Mouse (Mus musculus) forebrain, embryonic 10.5 days (tissue): ENCODE data around the gene Kcnh5. TPM values are rescaled to one million over a fixed set of nuclear protein-coding genes. Genes with fewer than 3 reads are reported as not detected.
A peak's percentile ranks its signal among the peaks of the same experiment; 100 is the strongest.

Source experiments
- DNase-seq: peaks from one replicate; pipeline ENCODE4 v3.0.0-alpha.2; 2017; ENCODE audit warnings: low spot score; ENCODE audit errors: extremely low spot score
- H3K27ac ChIP-seq: fragments of 300-500 bp; sonication (generic); 2 replicates; pipeline ENCODE4 v1.5.1; 2016; ENCODE audit warnings: mild to moderate bottlenecking
- H3K27me3 ChIP-seq: fragments of 300-500 bp; sonication (generic); 2 replicates; pipeline ENCODE4 v1.6.1; 2016; ENCODE audit warnings: mild to moderate bottlenecking; ENCODE audit not compliant: poor library complexity, severe bottlenecking
- H3K36me3 ChIP-seq: fragments of 300-500 bp; sonication (generic); replicated peaks from 2 replicates; pipeline ENCODE4 v1.6.1; 2016; ENCODE audit warnings: mild to moderate bottlenecking, moderate library complexity
- H3K4me1 ChIP-seq: fragments of 300-500 bp; sonication (generic); 2 replicates; pipeline ENCODE4 v1.6.1; 2016
- H3K4me3 ChIP-seq: fragments of 300-500 bp; sonication (generic); 2 replicates; pipeline ENCODE4 v1.5.1; 2016; ENCODE audit warnings: mild to moderate bottlenecking, moderate library complexity
- H3K9me3 ChIP-seq: fragments of 300-500 bp; sonication (generic); 2 replicates; pipeline ENCODE4 v1.6.1; 2016; ENCODE audit warnings: mild to moderate bottlenecking, moderate library complexity
- WGBS: fragments of 180-500 bp; shearing (Covaris S2); methylation state at CpG from one replicate; pipeline ENCODE4 v1.1.7; 2016; 5-methylcytosine and 5-hydroxymethylcytosine counted together
- polyA plus RNA-seq: library from polyadenylated mRNA; unstranded; fragments of >200 nt; fragmentation: Nextera tagmentation; extraction: Ambion mirVana; gene quantifications from 2 replicates; pipeline ENCODE4 v1.2.1, GENCODE M21; 2016

The Kcnh5 gene
- polyA plus RNA-seq, 1 experiment from 2014 or later: 0.90 TPM

- 92% methylated on average over 4 of the region's 4 CpGs for WGBS
- Histone ChIP-seq H3K4me1 (no peaks in the 10 kb centered on the region), H3K27me3 (no peaks in the 10 kb centered on the region), H3K36me3 (no peaks in the 10 kb centered on the region), H3K9me3 (no peaks in the 10 kb centered on the region), H3K4me3 (no peak overlapping the region), H3K27ac (no peak overlapping the region)
- no peak for DNase-seq
Observed at GRCm38 (mm10) chr12:74899055-74899454, 278.1 kb downstream of the Kcnh5 start.

GRCm38 (mm10) chr12:74898211-74898610 lies 278.9 kb downstream of the Kcnh5 start:
- Histone ChIP-seq H3K36me3 (no peaks in the 10 kb centered on the region), H3K4me1 (no peaks in the 10 kb centered on the region), H3K27me3 (no peaks in the 10 kb centered on the region), H3K4me3 (no peak overlapping the region), H3K27ac (no peak overlapping the region), H3K9me3 (no peaks in the 10 kb centered on the region)
- 91% methylated on average over 9 of the region's 9 CpGs for WGBS
- DNase-seq: no peak

- Histone ChIP-seq H3K27me3 (no peaks in the 10 kb centered on the region), H3K4me3 (no peak overlapping the region), H3K27ac (no peak overlapping the region), H3K4me1 (no peaks in the 10 kb centered on the region), H3K36me3 (no peaks in the 10 kb centered on the region), H3K9me3 (no peaks in the 10 kb centered on the region)
- DNase-seq: no peak
- 94% methylated on average over 11 of the region's 11 CpGs for WGBS
Observed at GRCm38 (mm10) chr12:74894870-74895423, 282.2 kb downstream of the Kcnh5 start.

DNA sequence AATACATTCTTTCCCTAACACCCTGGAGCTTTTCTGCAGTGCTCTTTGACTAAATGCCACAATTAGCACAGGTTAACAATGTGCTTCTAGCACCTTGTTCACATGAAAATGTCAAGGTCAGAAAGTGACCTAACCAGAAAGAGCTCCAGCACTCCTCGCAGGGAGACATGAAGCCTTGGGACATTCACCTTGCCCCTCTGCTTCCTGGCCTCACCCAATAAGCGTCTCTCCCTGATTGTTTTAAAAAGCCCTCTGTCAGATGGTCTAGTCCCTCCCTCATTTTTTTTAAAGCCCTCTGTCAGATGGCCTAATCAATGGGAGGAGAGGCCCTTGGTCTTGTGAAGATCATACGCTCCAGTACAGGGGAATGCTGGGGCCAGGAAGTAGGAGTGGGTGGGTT lies 287.7 kb downstream of the Kcnh5 start:
- no peaks in the 10 kb centered on the region for H3K9me3 ChIP-seq
- no peak for DNase-seq
- no peak overlapping the region for H3K4me3 ChIP-seq
- no peaks in the 10 kb centered on the region for H3K27me3 ChIP-seq
- no peaks in the 10 kb centered on the region for H3K4me1 ChIP-seq
- no peak overlapping the region for H3K27ac ChIP-seq
- no peaks in the 10 kb centered on the region for H3K36me3 ChIP-seq
- WGBS: 68% methylated on average over 3 of the region's 3 CpGs

DNA sequence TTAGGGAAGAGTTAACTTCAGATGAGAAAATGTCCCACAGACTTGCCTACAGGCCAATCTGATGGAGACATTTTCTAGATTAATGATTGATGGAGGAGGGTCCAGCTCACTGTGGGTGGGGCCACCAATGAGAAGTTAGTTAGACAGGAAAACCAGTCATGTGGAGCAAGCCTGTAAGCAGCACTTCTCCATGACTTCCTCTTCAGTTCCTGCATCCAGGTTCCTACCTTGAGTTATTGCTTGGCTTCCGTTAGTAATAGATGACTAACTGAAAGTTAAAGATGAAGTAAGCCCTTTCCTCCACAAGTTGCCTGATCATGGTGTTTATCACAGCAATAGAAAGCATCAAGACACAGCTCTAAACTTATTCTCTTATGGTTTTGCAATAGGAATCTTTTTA lies 290.1 kb downstream of the Kcnh5 start:
- Histone ChIP-seq H3K4me1 (no peaks in the 10 kb centered on the region), H3K36me3 (no peaks in the 10 kb centered on the region), H3K27ac (no peak overlapping the region), H3K9me3 (no peaks in the 10 kb centered on the region), H3K4me3 (no peak overlapping the region), H3K27me3 (no peaks in the 10 kb centered on the region)
- no peak for DNase-seq
- 87% methylated on average over 1 of the region's 1 CpGs for WGBS

- Histone ChIP-seq H3K27me3 (no peaks in the 10 kb centered on the region), H3K9me3 (no peaks in the 10 kb centered on the region), H3K4me1 (no peaks in the 10 kb centered on the region), H3K27ac (no peak overlapping the region), H3K36me3 (no peaks in the 10 kb centered on the region), H3K4me3 (no peak overlapping the region)
- 93% methylated on average over 6 of the region's 6 CpGs for WGBS
- DNase-seq: no peak
Observed at GRCm38 (mm10) chr12:74881344-74881743, 295.8 kb downstream of the Kcnh5 start.

DNA sequence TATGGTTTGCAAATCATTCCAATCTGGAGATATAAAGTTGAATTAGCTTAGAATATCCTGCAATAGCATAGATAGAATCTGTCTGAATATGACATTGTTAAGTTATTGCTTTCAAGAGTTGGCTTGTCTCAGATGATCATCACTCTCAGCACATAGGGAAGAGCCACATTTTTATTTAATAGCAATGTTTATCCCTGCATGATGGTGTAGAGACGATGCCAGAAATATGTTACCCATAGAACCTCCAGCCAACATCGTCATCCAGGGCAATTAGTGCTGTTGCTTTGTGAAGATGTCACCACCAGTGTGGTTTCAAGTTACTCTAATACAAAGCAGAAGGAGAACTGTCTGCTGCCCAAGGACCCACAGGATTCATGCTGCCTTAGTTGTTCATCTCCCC lies 321.5 kb downstream of the Kcnh5 start:
- Histone ChIP-seq H3K4me3 (no peak overlapping the region), H3K27ac (no peak overlapping the region), H3K9me3 (no peaks in the 10 kb centered on the region), H3K27me3 (no peaks in the 10 kb centered on the region), H3K36me3 (no peaks in the 10 kb centered on the region), H3K4me1 (peaks cover 10% of the 10 kb centered on the region)
- 74% methylated on average over 2 of the region's 2 CpGs for WGBS
- no peak for DNase-seq

- no peaks in the 10 kb centered on the region for H3K36me3 ChIP-seq
- peaks cover 20% of the 10 kb centered on the region for H3K4me1 ChIP-seq
- H3K27me3 ChIP-seq: no peaks in the 10 kb centered on the region
- no peak overlapping the region for H3K4me3 ChIP-seq
- H3K27ac ChIP-seq: no peak overlapping the region
- DNase-seq: no peak
- WGBS: 75% methylated on average over 1 of the region's 1 CpGs
- H3K9me3 ChIP-seq: no peaks in the 10 kb centered on the region
Observed at GRCm38 (mm10) chr12:74854263-74854662, 322.9 kb downstream of the Kcnh5 start.

- DNase-seq: peak; percentile 49
- Histone ChIP-seq H3K36me3 (no peaks in the 10 kb centered on the region), H3K4me1 (peaks cover 20% of the 10 kb centered on the region), H3K27me3 (no peaks in the 10 kb centered on the region), H3K4me3 (no peak overlapping the region), H3K9me3 (no peaks in the 10 kb centered on the region), H3K27ac (peak overlapping the region; percentile 72)
- 22% methylated on average over 2 of the region's 2 CpGs for WGBS
Observed at GRCm38 (mm10) chr12:74850323-74850722, 326.8 kb downstream of the Kcnh5 start.

GRCm38 (mm10) chr12:74849912-74850311 lies 327.2 kb downstream of the Kcnh5 start:
- H3K27me3 ChIP-seq: no peaks in the 10 kb centered on the region
- 79% methylated on average over 4 of the region's 4 CpGs for WGBS
- no peaks in the 10 kb centered on the region for H3K9me3 ChIP-seq
- DNase-seq: no peak
- H3K4me3 ChIP-seq: no peak overlapping the region
- H3K4me1 ChIP-seq: peaks cover 20% of the 10 kb centered on the region
- peak overlapping the region; percentile 72; the same call in 1 of the 2 replicates for H3K27ac ChIP-seq
- H3K36me3 ChIP-seq: no peaks in the 10 kb centered on the region

GRCm38 (mm10) chr12:74848611-74849347 lies 328.4 kb downstream of the Kcnh5 start:
- no peak for DNase-seq
- Histone ChIP-seq H3K9me3 (no peaks in the 10 kb centered on the region), H3K27me3 (no peaks in the 10 kb centered on the region), H3K27ac (no peak overlapping the region), H3K36me3 (no peaks in the 10 kb centered on the region), H3K4me3 (no peak overlapping the region), H3K4me1 (peaks cover 20% of the 10 kb centered on the region)
- WGBS: 91% methylated on average over 12 of the region's 12 CpGs
